Mouse (Mus musculus): ENCODE measurements at regions not wholly inside any gene's neighbourhood (a gene's known extent, or its start where the extent isn't known, plus 50 kb on each side); places are given as distances from the start of the nearest gene placed in this dataset.

- no peak for TF ChIP-seq CTCF (IDR thresholded peaks at IDR 0.05; ENCODE audit: borderline replicate concordance, extremely low read depth, insufficient read depth, insufficient read length)
- TF ChIP-seq POLR2A (IDR thresholded peaks at IDR 0.05; ENCODE audit: borderline replicate concordance, extremely low read depth, insufficient read depth, insufficient read length, poor library complexity, severe bottlenecking) = no peak
- no peak for DNase-seq (ENCODE audit: low read depth)
These were observed 168.3 kb downstream of the Tbx18 start for GRCm38 (mm10) chr9:87562796-87563195.

DNA sequence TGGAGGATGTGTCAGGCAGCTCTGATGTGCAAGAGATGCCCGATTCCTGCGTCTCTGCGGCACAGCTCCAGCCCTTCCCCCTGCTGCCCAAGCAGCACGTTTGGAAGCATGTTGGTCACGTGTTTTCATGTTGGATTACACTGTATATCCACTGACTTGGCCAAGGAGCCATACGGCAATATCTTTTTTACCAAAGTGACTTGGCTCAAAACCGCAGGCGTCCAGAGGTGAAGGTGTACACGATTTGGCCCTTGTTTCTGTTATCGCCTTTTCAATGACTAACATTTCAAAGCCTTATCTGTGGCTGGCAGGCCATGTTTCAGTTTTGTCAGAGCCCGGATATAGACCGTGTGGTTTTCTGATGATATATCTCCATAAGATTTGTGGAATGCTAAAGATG is 173.2 kb downstream of the Tbx18 start:
- peak; percentile 3 for DNase-seq (ENCODE audit: low read depth)
- TF ChIP-seq POLR2A (IDR thresholded peaks at IDR 0.05; ENCODE audit: borderline replicate concordance, extremely low read depth, insufficient read depth, insufficient read length, poor library complexity, severe bottlenecking) = no peak
- no peak for TF ChIP-seq CTCF (IDR thresholded peaks at IDR 0.05; ENCODE audit: borderline replicate concordance, extremely low read depth, insufficient read depth, insufficient read length)

DNA sequence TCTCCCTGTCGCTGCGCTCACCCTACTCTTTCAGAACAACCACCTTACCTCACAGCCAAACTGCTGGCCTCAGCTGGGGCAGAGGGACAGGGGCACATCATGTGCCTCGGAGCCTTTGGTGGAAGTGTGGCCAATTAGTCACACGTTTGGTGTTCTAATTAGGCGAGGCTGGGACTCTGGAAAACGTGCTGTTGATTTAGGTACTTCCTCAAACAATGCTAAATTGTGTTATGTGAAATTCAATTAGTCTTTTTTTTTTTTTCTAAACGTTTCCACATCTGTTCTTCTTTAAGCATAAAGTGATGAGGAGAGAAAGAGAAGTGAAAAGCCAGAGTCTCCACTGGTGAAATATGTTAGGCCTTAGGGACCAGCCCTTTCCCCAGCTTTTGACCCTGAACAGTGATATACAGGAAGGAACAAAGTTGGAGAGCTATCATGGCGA is 174.1 kb downstream of the Tbx18 start:
- no peak for TF ChIP-seq CTCF (IDR thresholded peaks at IDR 0.05; ENCODE audit: borderline replicate concordance, extremely low read depth, insufficient read depth, insufficient read length)
- no peak for TF ChIP-seq POLR2A (IDR thresholded peaks at IDR 0.05; ENCODE audit: borderline replicate concordance, extremely low read depth, insufficient read depth, insufficient read length, poor library complexity, severe bottlenecking)
- peak; percentile 6 for DNase-seq (ENCODE audit: low read depth)

- no peak for DNase-seq (ENCODE audit: low read depth)
- TF ChIP-seq CTCF (IDR thresholded peaks at IDR 0.05; ENCODE audit: borderline replicate concordance, extremely low read depth, insufficient read depth, insufficient read length) (no peak), POLR2A (IDR thresholded peaks at IDR 0.05; ENCODE audit: borderline replicate concordance, extremely low read depth, insufficient read depth, insufficient read length, poor library complexity, severe bottlenecking) (no peak)
These were observed 174.5 kb downstream of the Tbx18 start for GRCm38 (mm10) chr9:87556552-87556951.

GRCm38 (mm10) chr9:87533182-87533581 is 197.9 kb downstream of the Tbx18 start:
- TF ChIP-seq CTCF (IDR thresholded peaks at IDR 0.05; ENCODE audit: borderline replicate concordance, extremely low read depth, insufficient read depth, insufficient read length) = no peak
- TF ChIP-seq POLR2A (IDR thresholded peaks at IDR 0.05; ENCODE audit: borderline replicate concordance, extremely low read depth, insufficient read depth, insufficient read length, poor library complexity, severe bottlenecking) = no peak
- peak; percentile 56 for DNase-seq (ENCODE audit: low read depth)

DNA sequence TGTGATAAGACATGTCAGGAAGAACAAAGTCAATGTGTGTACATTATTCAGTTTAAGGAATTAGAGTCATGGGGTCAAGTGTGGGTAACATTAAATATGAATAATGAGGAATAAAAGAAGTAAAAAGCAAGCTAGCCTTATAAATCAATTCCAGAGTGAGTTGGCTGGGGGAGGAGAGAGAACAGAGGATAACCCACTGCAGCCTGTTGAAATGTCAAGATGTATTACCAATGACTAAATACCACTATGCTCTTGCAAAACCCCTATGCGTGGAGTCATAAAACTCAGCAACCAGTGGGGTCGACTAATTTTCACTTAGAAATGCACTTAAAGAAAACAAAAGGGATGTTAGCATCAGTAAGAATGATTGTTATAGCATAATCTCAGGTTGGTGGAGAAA is 201.2 kb downstream of the Tbx18 start:
- TF ChIP-seq CTCF (IDR thresholded peaks at IDR 0.05; ENCODE audit: borderline replicate concordance, extremely low read depth, insufficient read depth, insufficient read length) (no peak), POLR2A (IDR thresholded peaks at IDR 0.05; ENCODE audit: borderline replicate concordance, extremely low read depth, insufficient read depth, insufficient read length, poor library complexity, severe bottlenecking) (no peak)
- DNase-seq (ENCODE audit: low read depth) = no peak

DNA sequence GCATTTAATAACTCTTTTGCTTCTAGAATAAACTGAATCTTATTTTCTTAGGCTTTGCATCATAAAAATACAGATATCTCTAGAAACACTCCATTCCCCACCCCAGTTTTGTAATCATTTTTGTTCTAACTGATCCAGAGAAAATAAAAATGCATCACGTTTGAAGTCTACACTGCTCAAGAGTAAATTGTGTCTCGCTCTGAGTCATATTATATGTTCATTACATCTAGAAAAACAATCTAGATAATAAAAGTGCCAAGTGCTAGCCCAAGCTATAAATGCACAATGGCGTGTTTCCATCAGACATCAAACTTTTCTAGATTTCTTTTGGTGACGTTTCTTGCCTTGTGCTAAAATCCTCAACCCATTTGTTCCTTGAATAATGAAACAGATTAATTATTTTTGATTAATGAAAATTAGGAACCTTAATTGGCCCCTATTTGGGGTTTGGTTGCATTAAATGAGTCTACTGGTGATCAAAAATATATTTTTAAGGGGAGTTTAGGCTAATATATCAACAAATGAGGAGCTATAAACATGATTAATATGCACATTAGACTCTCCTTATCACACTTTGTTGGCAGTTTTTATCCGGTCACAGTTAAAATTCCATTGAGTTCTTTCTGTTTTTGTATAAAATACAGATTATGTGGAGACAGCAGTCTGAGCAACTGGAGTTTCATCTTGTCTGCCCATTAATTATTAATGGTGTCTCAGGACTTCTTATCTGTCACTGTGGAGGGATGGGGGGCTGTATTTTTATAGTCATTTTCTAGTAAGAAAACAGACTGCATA is 206.0 kb downstream of the Tbx18 start:
- DNase-seq (ENCODE audit: low read depth) = no peak

DNA sequence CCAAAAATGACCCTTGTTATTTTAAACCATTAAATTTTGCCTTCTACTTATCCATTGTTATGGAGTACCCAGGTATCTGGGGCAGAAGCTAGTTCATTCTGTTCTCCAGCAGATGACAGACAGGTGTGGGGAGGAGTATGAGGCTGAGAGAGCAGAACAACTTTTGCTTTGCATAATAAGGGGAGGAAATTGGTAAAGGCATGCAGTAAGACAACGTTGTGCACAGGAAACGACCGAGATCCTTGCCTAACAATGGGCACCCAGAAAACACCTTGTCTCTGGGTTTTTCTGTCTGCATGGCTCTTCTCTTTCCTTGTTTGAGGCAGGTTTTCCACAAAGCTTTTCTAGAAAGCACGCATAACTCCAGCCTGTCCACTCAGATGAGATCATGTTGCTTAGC is 220.4 kb downstream of the Tbx18 start:
- no peak for DNase-seq (ENCODE audit: low read depth)
- TF ChIP-seq POLR2A (IDR thresholded peaks at IDR 0.05; ENCODE audit: borderline replicate concordance, extremely low read depth, insufficient read depth, insufficient read length, poor library complexity, severe bottlenecking) (no peak), CTCF (IDR thresholded peaks at IDR 0.05; ENCODE audit: borderline replicate concordance, extremely low read depth, insufficient read depth, insufficient read length) (no peak)

More for the DNA sequence above, 206.0 kb downstream of the Tbx18 start:
- TF ChIP-seq CTCF (IDR thresholded peaks at IDR 0.05; ENCODE audit: borderline replicate concordance, extremely low read depth, insufficient read depth, insufficient read length) (no peak), POLR2A (IDR thresholded peaks at IDR 0.05; ENCODE audit: borderline replicate concordance, extremely low read depth, insufficient read depth, insufficient read length, poor library complexity, severe bottlenecking) (no peak)

GRCm38 (mm10) chr9:87504673-87505385 is 226.2 kb downstream of the Tbx18 start:
- DNase-seq (ENCODE audit: low read depth) = no peak
- no peak for TF ChIP-seq POLR2A (IDR thresholded peaks at IDR 0.05; ENCODE audit: borderline replicate concordance, extremely low read depth, insufficient read depth, insufficient read length, poor library complexity, severe bottlenecking)
- no peak for TF ChIP-seq CTCF (IDR thresholded peaks at IDR 0.05; ENCODE audit: borderline replicate concordance, extremely low read depth, insufficient read depth, insufficient read length)

GRCm38 (mm10) chr9:87464141-87464540 is 208.8 kb upstream of the Cep162 start:
- no peak for DNase-seq (ENCODE audit: low read depth)
- TF ChIP-seq POLR2A (IDR thresholded peaks at IDR 0.05; ENCODE audit: borderline replicate concordance, extremely low read depth, insufficient read depth, insufficient read length, poor library complexity, severe bottlenecking) = no peak

DNA sequence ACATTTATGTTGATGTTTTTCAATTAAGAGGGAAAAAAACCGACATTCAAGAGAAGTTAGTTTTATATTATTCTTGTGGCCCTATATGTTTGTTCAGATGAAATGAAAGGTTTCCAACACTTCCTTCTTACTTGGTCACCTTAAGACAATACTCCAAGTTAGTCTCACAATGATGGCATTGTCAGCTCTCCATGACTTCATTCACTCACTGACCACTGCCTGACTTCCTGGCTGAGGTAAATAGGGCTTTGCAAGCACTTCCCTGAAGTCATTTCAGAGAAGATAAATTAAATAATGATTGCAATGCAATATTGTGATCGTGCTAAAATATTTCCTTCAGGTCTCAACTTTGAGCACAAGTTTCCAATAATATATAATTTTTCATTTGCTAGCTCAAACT is 197.9 kb upstream of the Cep162 start:
- no peak for TF ChIP-seq CTCF (IDR thresholded peaks at IDR 0.05; ENCODE audit: borderline replicate concordance, extremely low read depth, insufficient read depth, insufficient read length)
- no peak for TF ChIP-seq POLR2A (IDR thresholded peaks at IDR 0.05; ENCODE audit: borderline replicate concordance, extremely low read depth, insufficient read depth, insufficient read length, poor library complexity, severe bottlenecking)
- no peak for DNase-seq (ENCODE audit: low read depth)

DNA sequence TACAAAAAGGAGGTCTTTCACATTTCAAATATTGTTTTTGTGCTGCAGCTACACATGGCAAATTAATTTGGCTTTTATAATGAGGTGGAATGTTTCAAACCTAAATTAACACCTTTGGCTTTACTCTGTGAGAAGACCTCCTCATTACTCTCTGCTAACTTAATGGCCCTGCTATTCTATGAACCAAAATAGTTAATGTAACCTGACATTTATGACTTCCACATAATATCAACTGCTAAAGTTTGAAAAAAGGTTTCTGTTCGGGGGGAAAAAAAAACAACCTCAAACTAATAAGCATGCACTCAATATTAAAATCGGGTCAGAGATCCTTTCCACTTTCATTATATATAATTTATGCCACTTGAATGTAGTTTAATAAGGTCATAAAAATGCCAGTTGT is 197.2 kb upstream of the Cep162 start:
- no peak for DNase-seq (ENCODE audit: low read depth)
- TF ChIP-seq CTCF (IDR thresholded peaks at IDR 0.05; ENCODE audit: borderline replicate concordance, extremely low read depth, insufficient read depth, insufficient read length) = no peak
- no peak for TF ChIP-seq POLR2A (IDR thresholded peaks at IDR 0.05; ENCODE audit: borderline replicate concordance, extremely low read depth, insufficient read depth, insufficient read length, poor library complexity, severe bottlenecking)
